In genomic region chr16:17561751-17562208, GRCm38 (mm10) we compare ENCODE assay signal across 8 mouse cellular contexts. TPM values are rescaled to one million over a fixed set of nuclear protein-coding genes. Genes with fewer than 3 reads are reported as not detected.
DNase-seq lines count a peak whose midpoint lies in the region; ATAC-seq and TF ChIP-seq lines count a peak whose summit lies in the region.

TSS of gene P2rx6 (plus strand) at chr16:17561885.

- peak within 1 kb of the TSS; percentile 19 for H3K4me3 ChIP-seq in forebrain, postnatal 0 days (ENCODE audit: low read depth, low read length)
- H3K4me3 ChIP-seq in hindbrain, embryonic 10.5 days = peak within 1 kb of the TSS; percentile 48
- peak within 1 kb of the TSS; percentile 23 for H3K4me3 ChIP-seq in liver, embryonic 11.5 days (ENCODE audit: low read depth, low read length)
- H3K4me3 ChIP-seq in midbrain, embryonic 16.5 days (ENCODE audit: low read depth, low read length) = peak within 1 kb of the TSS; percentile 19; the same call in 1 of the 2 replicates

- H3K4me1 ChIP-seq in forebrain, postnatal 0 days (ENCODE audit: insufficient read depth) = 0 out of 2 replicates have a peak, but pooled peaks cover 5% of the 10 kb centered on the region
- peaks cover 51% of the 10 kb centered on the region for H3K4me1 ChIP-seq in hindbrain, embryonic 10.5 days (replicated peaks)
- H3K4me1 ChIP-seq in liver, embryonic 11.5 days (replicated peaks; ENCODE audit: control insufficient read depth, insufficient read depth, low read length) = peaks cover 30% of the 10 kb centered on the region
- peaks cover 18% of the 10 kb centered on the region for H3K4me1 ChIP-seq in midbrain, embryonic 16.5 days (ENCODE audit: control insufficient read depth, insufficient read depth, low read length)

- no peaks in the 10 kb centered on the region for H3K9me3 ChIP-seq in forebrain, postnatal 0 days (ENCODE audit: low read length)
- H3K9me3 ChIP-seq in hindbrain, embryonic 10.5 days = no peaks in the 10 kb centered on the region
- no peaks in the 10 kb centered on the region for H3K9me3 ChIP-seq in liver, embryonic 11.5 days (ENCODE audit: control insufficient read depth, low read length)
- H3K9me3 ChIP-seq in midbrain, embryonic 16.5 days (replicated peaks; ENCODE audit: control insufficient read depth, low read length, poor library complexity, severe bottlenecking) = no peaks in the 10 kb centered on the region

- no peaks in the 10 kb centered on the region for H3K36me3 ChIP-seq in forebrain, postnatal 0 days (ENCODE audit: insufficient read depth)
- H3K36me3 ChIP-seq in hindbrain, embryonic 10.5 days = no peaks in the 10 kb centered on the region
- H3K36me3 ChIP-seq in liver, embryonic 11.5 days (ENCODE audit: control insufficient read depth, insufficient read depth, low read length) = no peaks in the 10 kb centered on the region
- H3K36me3 ChIP-seq in midbrain, embryonic 16.5 days (ENCODE audit: control insufficient read depth, insufficient read depth, low read length) = no peaks in the 10 kb centered on the region

- ATAC-seq in forebrain, postnatal 0 days = peak; percentile 59
- ATAC-seq in liver, embryonic 11.5 days (replicated peaks; ENCODE audit: low FRiP score) = no peak
- peak; percentile 22 for ATAC-seq in midbrain, embryonic 16.5 days

- WGBS in forebrain, postnatal 0 days = 3% methylated on average over 10 of the region's 10 CpGs
- WGBS in hindbrain, embryonic 10.5 days = 1% methylated on average over 10 of the region's 10 CpGs
- 2% methylated on average over 10 of the region's 10 CpGs for WGBS in liver, embryonic 11.5 days
- WGBS in midbrain, embryonic 16.5 days = 3% methylated on average over 10 of the region's 10 CpGs

- H3K27ac ChIP-seq in forebrain, postnatal 0 days (ENCODE audit: low read depth, low read length) = peak within 1 kb of the TSS; percentile 67
- peak within 1 kb of the TSS; percentile 73 for H3K27ac ChIP-seq in hindbrain, embryonic 10.5 days
- no peak within 1 kb of the TSS for H3K27ac ChIP-seq in liver, embryonic 11.5 days (ENCODE audit: low read depth, low read length)
- peak within 1 kb of the TSS; percentile 38 for H3K27ac ChIP-seq in midbrain, embryonic 16.5 days (ENCODE audit: low read length)

- peak; percentile 75 for DNase-seq in 3T3-L1 (ENCODE audit: low read depth, low spot score)
- DNase-seq in adipocyte (ENCODE audit: low spot score) = peak; percentile 61
- peak; percentile 31 for DNase-seq in forebrain, postnatal 0 days
- DNase-seq in hindbrain, embryonic 10.5 days (ENCODE audit: low spot score) = peak; percentile 73
- peak; percentile 55 for DNase-seq in liver, embryonic 11.5 days (ENCODE audit: low spot score)
- DNase-seq in frontal cortex, adult 2 months (ENCODE audit: extremely low spot score in 1 of 2, low spot score in 1 of 2) = no peak
- DNase-seq in spleen, postnatal 10 days (ENCODE audit: low spot score in 2 of 2) = no peak

- peak within 1 kb of the TSS; percentile 18; the same call in 1 of the 2 replicates for H3K9ac ChIP-seq in forebrain, postnatal 0 days
- H3K9ac ChIP-seq in liver, embryonic 11.5 days (ENCODE audit: low read depth, low read length) = peak within 1 kb of the TSS; percentile 37; the same call in 1 of the 2 replicates
- peak within 1 kb of the TSS; percentile 16; the same call in 1 of the 2 replicates for H3K9ac ChIP-seq in midbrain, embryonic 16.5 days (ENCODE audit: low read depth, low read length)

- H3K27me3 ChIP-seq in forebrain, postnatal 0 days (ENCODE audit: insufficient read depth, low read length) = peaks cover 5% of the 10 kb centered on the region; the same call in 1 of the 2 replicates
- peaks cover 52% of the 10 kb centered on the region for H3K27me3 ChIP-seq in hindbrain, embryonic 10.5 days (ENCODE audit: insufficient read depth, poor library complexity, severe bottlenecking)
- no peaks in the 10 kb centered on the region for H3K27me3 ChIP-seq in liver, embryonic 11.5 days (replicated peaks; ENCODE audit: control insufficient read depth, insufficient read depth, low read length)
- H3K27me3 ChIP-seq in midbrain, embryonic 16.5 days (ENCODE audit: control insufficient read depth, insufficient read depth, low read depth, low read length) = no peaks in the 10 kb centered on the region; the same call in 1 of the 2 replicates

- peak within 1 kb of the TSS; percentile 39 for H3K4me2 ChIP-seq in forebrain, postnatal 0 days (ENCODE audit: low read depth)
- H3K4me2 ChIP-seq in liver, embryonic 11.5 days = peak within 1 kb of the TSS; percentile 62
- peak within 1 kb of the TSS; percentile 44 for H3K4me2 ChIP-seq in midbrain, embryonic 16.5 days (ENCODE audit: low read length)

- TF ChIP-seq CTCF in forebrain, postnatal 0 days (IDR thresholded peaks at IDR 0.05; ENCODE audit: low read depth) = no peak

RNA-seq across cellular contexts. Expression of gene P2rx6, which starts in this region (rescaled TPM):
- 1.3 and 1.9 TPM in 2 replicates for total RNA-seq in forebrain, postnatal 0 days (2014; rRNA removed)
- 1.5 and 2.8 TPM in 2 replicates for polyA plus RNA-seq in forebrain, postnatal 0 days (2015; fragmentation: Nextera tagmentation; extraction: Ambion mirVana)
- polyA plus RNA-seq in hindbrain, embryonic 10.5 days (2016; fragmentation: Nextera tagmentation; extraction: Ambion mirVana) = 1.1 and 1.2 TPM in 2 replicates
- polyA plus RNA-seq in liver, embryonic 11.5 days (2014; fragmentation: Nextera tagmentation; extraction: Ambion mirVana) = 0.06 and 0.07 TPM in 2 replicates
- 3.0 and 3.5 TPM in 2 replicates for polyA plus RNA-seq in midbrain, embryonic 16.5 days (2015; fragmentation: Nextera tagmentation; extraction: Ambion mirVana)
- 2.6 TPM in 2 replicates for polyA plus RNA-seq in frontal cortex, adult 2 months (2012; rRNA removed)

Comparison
In these comparisons a context has a peak if more than half of its experiments do, and no peak if none do; other contexts are left out.
1. Peak in DNase-seq, H3K4me3 ChIP-seq, H3K9ac ChIP-seq and H3K4me2 ChIP-seq in liver, embryonic 11.5 days; RNA of the gene not detected or under 1 TPM.
2. DNase-seq: peak in 3T3-L1 (single experiment), adipocyte (single experiment), forebrain, postnatal 0 days (single experiment) and hindbrain, embryonic 10.5 days (single experiment); none in frontal cortex, adult 2 months (0 of 2) and spleen, postnatal 10 days (0 of 2).
3. Peak in every context shown above with its lines, with median percentiles within 50 percentile points of each other: H3K4me2 ChIP-seq, H3K4me3 ChIP-seq and H3K9ac ChIP-seq.